Mouse (Mus musculus) heart, embryonic 14.5 days (tissue): ENCODE results near the gene Zp3. TPM values are rescaled to one million over a fixed set of nuclear protein-coding genes. Genes with fewer than 3 reads are reported as not detected.

Experiments used
- ATAC-seq: fragments of 200-750 bp; cut with Nextera tagmentation; 2 replicates; pipeline ENCODE4 v1.8.0; 2017; ENCODE audit warnings: low read depth, moderate TSS enrichment; ENCODE audit not compliant: insufficient number of reproducible peaks, insufficient read depth, low FRiP score
- H3K27ac ChIP-seq, 2 experiments: fragments of 200-500 bp in 1 of 2; fragments of 300-500 bp in 1 of 2; sonication (generic) in 1 of 2; replicated peaks in 1 of 2; 2 replicates each; pipeline ENCODE4 v1.5.1; 2012 to 2014; ENCODE audit warnings: low read depth in 2 of 2, low read length in 2 of 2, control low read depth in 1 of 2, mild to moderate bottlenecking in 1 of 2, mixed read lengths in 1 of 2; ENCODE audit not compliant: control insufficient read depth in 1 of 2, insufficient read depth in 1 of 2
- H3K27me3 ChIP-seq: fragments of 300-500 bp; sonication (generic); 2 replicates; pipeline ENCODE4 v1.6.1; 2014; ENCODE audit warnings: mild to moderate bottlenecking, low read length, control low read depth; ENCODE audit not compliant: control insufficient read depth, insufficient read depth
- H3K36me3 ChIP-seq: fragments of 300-500 bp; sonication (generic); 2 replicates; pipeline ENCODE4 v1.6.1; 2014; ENCODE audit warnings: mild to moderate bottlenecking, control low read depth, low read length, mixed read lengths; ENCODE audit not compliant: control insufficient read depth, insufficient read depth
- H3K4me1 ChIP-seq, 2 experiments: fragments of 200-500 bp in 1 of 2; fragments of 300-500 bp in 1 of 2; sonication (generic) in 1 of 2; 2 replicates each; pipeline ENCODE4 v1.6.1; 2012 to 2014; ENCODE audit warnings: low read length in 2 of 2, control low read depth in 1 of 2, mixed read lengths in 1 of 2; ENCODE audit not compliant: control insufficient read depth in 2 of 2, insufficient read depth in 2 of 2
- H3K4me2 ChIP-seq: fragments of 300-500 bp; sonication (generic); 2 replicates; pipeline ENCODE4 v1.6.1; 2014; ENCODE audit warnings: mild to moderate bottlenecking, low read length
- H3K4me3 ChIP-seq, 2 experiments: fragments of 200-500 bp in 1 of 2; fragments of 300-500 bp in 1 of 2; sonication (generic) in 1 of 2; 2 replicates each; pipeline ENCODE4 v1.5.1; 2012 to 2014; ENCODE audit warnings: low read length in 2 of 2, mild to moderate bottlenecking in 2 of 2, control low read depth in 1 of 2, low read depth in 1 of 2, moderate library complexity in 1 of 2; ENCODE audit not compliant: control insufficient read depth in 1 of 2, insufficient read depth in 1 of 2
- H3K9ac ChIP-seq: fragments of 300-500 bp; sonication (generic); 2 replicates; pipeline ENCODE4 v1.6.1; 2014; ENCODE audit warnings: mild to moderate bottlenecking, low read length
- H3K9me3 ChIP-seq: fragments of 300-500 bp; sonication (generic); 2 replicates; pipeline ENCODE4 v1.6.1; 2016; ENCODE audit warnings: low read length, control low read depth; ENCODE audit not compliant: control insufficient read depth
- WGBS: fragments of 180-500 bp; shearing (Covaris S2); extraction: QIAGEN DNeasy Blood & Tissue Kit; methylation state at CpG from one replicate; pipeline ENCODE4 v1.1.7; 2014; 5-methylcytosine and 5-hydroxymethylcytosine counted together
- polyA plus RNA-seq: library from polyadenylated mRNA; unstranded; fragments of >200 nt; fragmentation: Nextera tagmentation; extraction: Ambion mirVana; gene quantifications from 2 replicates; pipeline ENCODE4 v1.2.1, GENCODE M21; 2014

Zp3 gene
- not detected in 2 replicates for polyA plus RNA-seq

DNA sequence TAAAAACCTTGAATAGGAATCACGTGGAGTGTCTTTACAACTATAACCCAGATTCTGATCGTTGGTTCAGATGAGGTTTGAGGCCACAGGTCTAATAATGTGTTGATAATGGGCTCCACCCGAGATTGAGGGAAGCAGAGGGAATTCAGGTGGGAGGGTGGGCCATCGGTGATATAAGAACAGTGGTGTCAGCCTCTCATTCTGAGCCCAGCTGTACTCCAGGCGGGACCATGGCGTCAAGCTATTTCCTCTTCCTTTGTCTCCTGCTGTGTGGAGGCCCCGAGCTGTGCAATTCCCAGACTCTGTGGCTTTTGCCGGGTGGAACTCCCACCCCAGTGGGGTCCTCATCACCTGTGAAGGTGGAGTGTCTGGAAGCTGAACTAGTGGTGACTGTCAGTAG lies at the start of gene Zp3:
Gene Zp3, plus strand, starts transcription at position 196 of the 400 bp plus-strand sequence.
- no peak for ATAC-seq
- Histone ChIP-seq H3K27ac (no peak within 1 kb of the TSS), H3K36me3 (no peaks in the 10 kb centered on the region), H3K27me3 (no peaks in the 10 kb centered on the region), H3K4me3 (no peak within 1 kb of the TSS), H3K9ac (no peak within 1 kb of the TSS), H3K9me3 (no peaks in the 10 kb centered on the region), H3K4me2 (no peak within 1 kb of the TSS), H3K4me1 (no peaks in the 10 kb centered on the region)
- 63% methylated on average over 8 of the region's 8 CpGs for WGBS

DNA sequence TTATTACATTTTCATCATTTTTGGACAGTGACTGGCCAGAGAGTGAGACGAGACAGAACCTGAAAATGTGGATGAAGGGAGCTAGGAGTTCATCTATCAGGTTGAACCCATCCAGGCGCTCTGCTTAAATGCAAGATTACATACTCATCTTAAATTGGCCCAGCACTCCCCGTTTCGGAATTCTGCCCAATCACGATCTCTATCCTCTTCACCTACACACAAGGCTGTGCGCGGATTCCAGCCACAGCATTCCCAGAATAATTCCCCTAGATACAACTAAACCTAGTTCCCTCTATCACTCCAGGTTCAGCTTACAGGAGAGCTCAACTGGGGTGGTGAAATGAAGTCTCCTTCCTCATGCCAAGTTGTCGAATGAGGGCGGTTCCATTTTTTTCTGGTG lies 48.4 kb upstream of the Zp3 start:
- Histone ChIP-seq H3K27me3 (no peaks in the 10 kb centered on the region), H3K36me3 (peaks cover 59% of the 10 kb centered on the region), H3K9ac (no peak overlapping the region), H3K4me3 (no peak overlapping the region), H3K4me2 (no peak overlapping the region), H3K27ac (no peak overlapping the region), H3K4me1 (peaks cover 8 to 23% of the 10 kb centered on the region in 2 experiments), H3K9me3 (no peaks in the 10 kb centered on the region)
- 68% methylated on average over 9 of the region's 9 CpGs for WGBS
- no peak for ATAC-seq

DNA sequence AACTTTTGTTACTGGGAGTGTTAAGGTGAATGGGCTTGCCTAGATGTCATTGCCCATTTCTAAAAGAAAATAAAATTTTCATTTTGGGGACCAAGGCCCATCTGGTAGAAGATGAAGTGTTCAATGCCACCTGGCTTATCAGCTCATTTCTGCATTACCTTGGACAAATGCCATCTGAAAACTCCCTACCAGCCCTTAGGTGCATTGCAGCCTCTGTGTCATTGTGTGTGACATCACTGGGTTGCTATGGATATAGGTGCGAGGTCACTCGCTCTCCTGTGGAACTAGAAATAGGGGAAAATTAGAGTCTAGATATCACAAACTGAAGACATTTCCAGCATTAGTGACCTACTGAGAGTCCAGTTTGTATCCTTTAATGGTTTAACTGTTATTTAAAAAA lies 47.5 kb upstream of the Zp3 start:
- no peak overlapping the region for H3K4me3 ChIP-seq
- H3K27me3 ChIP-seq = no peaks in the 10 kb centered on the region
- peaks cover 8 to 23% of the 10 kb centered on the region in 2 experiments for H3K4me1 ChIP-seq
- H3K9me3 ChIP-seq = no peaks in the 10 kb centered on the region
- WGBS = 55% methylated on average over 2 of the region's 2 CpGs
- ATAC-seq = no peak
- H3K9ac ChIP-seq = no peak overlapping the region
- no peak overlapping the region for H3K27ac ChIP-seq
- peaks cover 51% of the 10 kb centered on the region for H3K36me3 ChIP-seq
- H3K4me2 ChIP-seq = peak overlapping the region; percentile 70

DNA sequence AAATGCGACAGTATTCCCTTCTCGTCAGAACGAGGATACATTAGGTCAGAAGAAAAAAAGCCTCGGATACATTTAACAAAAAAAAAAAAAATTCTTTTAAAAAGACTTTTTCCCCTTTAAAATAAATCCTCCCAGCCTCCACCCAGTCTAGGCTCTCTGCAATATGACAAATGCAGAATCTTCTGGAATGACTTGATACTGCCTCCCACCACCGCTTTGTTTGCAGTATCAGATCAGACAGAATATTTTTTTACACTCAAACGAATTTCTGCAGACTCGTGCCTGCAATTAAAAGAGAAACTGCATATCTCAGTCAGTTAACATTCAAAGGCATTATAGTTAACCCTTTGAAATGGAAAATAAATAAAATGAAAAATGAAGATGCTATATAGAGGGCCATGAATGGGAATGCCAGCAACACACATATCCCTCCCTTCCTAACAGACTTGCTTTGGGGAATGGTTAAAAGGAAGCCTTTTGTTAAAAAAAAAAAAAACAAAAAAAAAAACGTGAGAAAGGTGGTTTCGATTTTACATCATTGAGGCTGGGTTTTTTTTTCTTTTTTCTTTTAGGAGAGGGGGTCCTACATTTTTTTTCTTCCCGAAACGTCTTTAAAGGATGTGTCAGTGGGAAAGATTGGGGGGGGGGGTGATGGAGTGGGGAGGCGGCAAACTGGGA lies 46.5 kb upstream of the Zp3 start:
- Histone ChIP-seq H3K27me3 (no peaks in the 10 kb centered on the region), H3K4me2 (peak overlapping the region; percentile 70), H3K36me3 (peaks cover 41% of the 10 kb centered on the region), H3K9me3 (no peaks in the 10 kb centered on the region), H3K4me1 (peaks cover 8 to 23% of the 10 kb centered on the region in 2 experiments), H3K4me3 (peak overlapping the region; percentile 72 to 86), H3K9ac (peak overlapping the region; percentile 93), H3K27ac (peak overlapping the region in 1 of 2 experiments; percentile 96; a peak in 3 of 4 replicates)
- 10% methylated on average over 11 of the region's 12 CpGs for WGBS
- no peak for ATAC-seq

DNA sequence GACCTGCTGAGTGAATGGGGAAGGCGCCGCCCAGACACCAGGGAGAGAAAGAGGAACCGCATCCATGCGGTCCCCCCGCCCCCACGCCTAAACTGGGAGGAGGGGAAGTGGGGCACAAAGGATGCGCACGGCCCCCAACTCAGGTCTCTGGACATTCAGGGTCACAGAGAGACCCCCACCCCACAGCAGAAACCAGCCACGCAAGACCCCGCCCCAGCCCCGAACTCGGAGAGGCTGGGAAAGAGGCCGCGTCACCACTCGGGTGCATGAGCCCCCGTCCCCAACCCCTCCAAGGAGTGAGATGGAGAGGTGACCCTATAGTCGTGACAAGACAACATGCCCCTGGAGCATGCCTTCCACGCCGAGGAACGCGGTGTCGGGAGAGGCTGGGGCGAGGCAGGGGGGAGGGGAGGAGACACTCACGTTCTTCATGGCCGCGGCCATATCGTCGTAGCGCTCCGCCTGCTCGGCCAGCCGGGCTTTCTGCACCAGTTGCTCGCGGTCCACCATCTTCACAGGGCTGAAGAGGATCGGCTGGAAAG lies 45.9 kb upstream of the Zp3 start:
- ATAC-seq = peak; percentile 29
- Histone ChIP-seq H3K27me3 (no peaks in the 10 kb centered on the region), H3K9me3 (no peaks in the 10 kb centered on the region), H3K4me2 (peak overlapping the region; percentile 70), H3K4me1 (peaks cover 8 to 23% of the 10 kb centered on the region in 2 experiments), H3K36me3 (peaks cover 35% of the 10 kb centered on the region), H3K9ac (peak overlapping the region; percentile 93), H3K27ac (peak overlapping the region; percentile 95 to 96), H3K4me3 (peak overlapping the region; percentile 72 to 86)
- WGBS = under 1% methylated on average over 30 of the region's 35 CpGs

DNA sequence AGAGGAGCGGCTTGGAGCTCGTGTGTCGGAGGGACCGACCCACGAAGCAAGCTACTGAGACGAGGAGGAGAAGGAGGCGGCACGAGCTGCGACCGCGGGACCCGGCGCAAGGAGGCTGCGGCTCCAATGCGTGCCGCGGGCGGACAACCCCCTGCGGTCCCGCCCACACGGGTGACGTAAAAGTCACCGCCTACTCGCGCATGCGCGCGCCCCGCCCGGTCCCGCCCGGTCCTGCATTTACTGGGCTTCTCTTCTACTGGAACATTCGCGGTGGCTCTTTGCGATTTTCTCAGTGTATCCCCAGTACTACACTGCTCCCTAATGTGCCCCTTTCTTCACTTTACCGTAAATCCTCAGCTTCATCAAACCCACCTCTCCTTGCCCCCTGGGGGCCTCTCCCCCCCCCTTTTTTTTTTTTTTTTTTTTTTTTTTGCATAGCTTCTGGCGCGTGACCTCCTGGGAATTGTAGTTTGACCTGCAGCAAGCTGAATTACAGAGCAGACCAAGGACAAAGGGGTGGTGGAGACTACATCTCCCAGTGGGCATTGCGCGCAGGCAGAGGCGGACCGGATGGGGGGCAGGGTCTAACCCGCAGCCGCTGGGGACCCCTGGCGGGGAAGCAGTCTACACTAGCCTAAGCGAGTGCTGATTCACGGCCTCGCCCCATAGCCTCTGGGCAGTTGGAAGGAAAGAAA lies 45.3 kb upstream of the Zp3 start, which contains the start of gene Ywhag:
Gene Ywhag, minus strand, starts transcription at position 136 of the 695 bp plus-strand sequence.
- under 1% methylated on average over 45 of the region's 48 CpGs for WGBS
- ATAC-seq = peak; percentile 97

DNA sequence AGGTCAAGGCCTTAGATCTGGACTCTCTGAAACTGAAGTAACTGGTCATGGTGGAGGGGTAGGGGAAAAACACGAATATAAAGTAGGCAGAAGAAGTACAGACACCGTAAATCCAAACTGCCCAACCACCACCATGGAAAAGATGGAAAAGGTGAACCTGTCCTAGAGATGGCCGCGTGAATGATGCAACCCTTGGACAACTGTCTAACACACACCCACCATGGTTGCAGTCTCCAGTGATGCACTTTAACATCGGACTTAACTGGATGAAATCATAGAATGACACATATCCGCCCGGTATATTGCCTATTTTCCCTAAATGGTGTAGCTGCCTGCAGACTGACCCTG lies 44.7 kb upstream of the Zp3 start:
- no peak for ATAC-seq
- H3K9ac ChIP-seq = 0 out of 2 replicates have a peak overlapping the region, but pooled peaks have one; percentile 31

More for the DNA sequence above, 45.3 kb upstream of the Zp3 start, which contains the start of gene Ywhag:
- H3K9me3 ChIP-seq = no peaks in the 10 kb centered on the region
- peaks cover 29% of the 10 kb centered on the region for H3K36me3 ChIP-seq
- H3K4me1 ChIP-seq = peaks cover 8 to 23% of the 10 kb centered on the region in 2 experiments
- peak within 1 kb of the TSS; percentile 72 to 86 for H3K4me3 ChIP-seq
- H3K27ac ChIP-seq = peak within 1 kb of the TSS; percentile 95 to 96
- peak within 1 kb of the TSS; percentile 70 for H3K4me2 ChIP-seq
- no peaks in the 10 kb centered on the region for H3K27me3 ChIP-seq
- peak within 1 kb of the TSS; percentile 93 for H3K9ac ChIP-seq

More for the DNA sequence above, 44.7 kb upstream of the Zp3 start:
- H3K4me2 ChIP-seq = peak overlapping the region; percentile 70
- peaks cover 24% of the 10 kb centered on the region for H3K36me3 ChIP-seq
- H3K4me3 ChIP-seq = peak overlapping the region in 1 of 2 experiments; percentile 86; a peak in 3 of 4 replicates
- WGBS = 52% methylated on average over 7 of the region's 7 CpGs
- H3K27ac ChIP-seq = peak overlapping the region; percentile 73 to 96
- no peaks in the 10 kb centered on the region for H3K9me3 ChIP-seq
- H3K27me3 ChIP-seq = no peaks in the 10 kb centered on the region
- peaks cover 8 to 23% of the 10 kb centered on the region in 2 experiments for H3K4me1 ChIP-seq
